Mouse (Mus musculus): ENCODE measurements around the gene Ppp1r12c. TPM values are rescaled to one million over a fixed set of nuclear protein-coding genes. Genes with fewer than 3 reads are reported as not detected.
A peak's percentile ranks its signal among the peaks of the same experiment; 100 is the strongest.

The Ppp1r12c gene
- polyA plus RNA-seq, 2 experiments, result 15.6 to 22.2 TPM

DNA sequence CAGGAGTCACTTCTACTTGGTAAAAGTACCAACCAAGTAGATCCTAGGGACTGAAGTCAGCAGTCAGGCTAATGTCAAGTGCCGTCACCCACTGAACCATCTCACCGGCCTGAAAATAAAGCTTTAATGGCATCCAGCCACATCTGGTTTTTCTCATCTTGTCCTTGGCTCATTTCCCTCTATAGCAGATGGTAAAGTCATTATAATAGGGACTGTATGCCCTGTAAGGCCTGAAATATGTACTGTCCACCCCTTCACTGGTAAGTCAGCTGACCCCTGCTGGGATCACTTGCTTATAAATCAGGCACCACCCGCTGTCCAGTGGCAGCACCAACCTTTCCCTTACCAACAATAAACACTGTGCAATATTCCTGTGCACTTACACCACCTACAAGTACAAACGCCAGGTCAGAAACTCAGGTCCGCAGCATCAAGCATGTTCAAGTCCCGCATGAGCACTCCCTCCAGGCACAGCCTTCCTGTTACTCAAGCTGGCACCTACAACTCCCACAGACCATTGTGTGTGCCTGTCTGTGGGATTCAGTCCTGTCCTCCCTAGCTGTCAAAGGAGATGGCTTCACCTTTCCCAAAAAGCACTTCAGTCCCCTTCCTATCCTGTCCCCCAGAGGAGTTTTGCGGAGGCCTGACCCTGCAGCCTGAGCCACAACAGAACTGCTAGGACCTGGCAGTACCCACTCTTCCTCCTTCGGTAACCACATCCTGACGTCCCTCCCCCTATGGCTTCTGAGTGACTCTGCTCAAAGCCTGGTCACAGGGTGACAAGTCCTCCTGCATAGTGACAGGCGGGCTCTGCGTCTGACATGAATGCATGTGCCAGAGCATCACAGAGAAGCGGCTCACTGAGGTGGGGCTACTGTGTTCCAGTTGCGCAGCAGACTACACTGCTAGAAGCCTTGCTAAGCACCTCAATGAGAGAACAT, 8.9 kb downstream of the Ppp1r12c start:
- H3K36me3 ChIP-seq (replicated peaks; ENCODE audit: control insufficient read depth, insufficient read depth, low read depth), result peaks cover 22% of the 10 kb centered on the region
- DNase-seq (ENCODE audit: low read depth in 3 of 3, low spot score in 3 of 3) (no peak), ATAC-seq (ENCODE audit: insufficient read depth) (0 out of 2 replicates have a peak, but pooled peaks have one; percentile 14)
- H3K27me3 ChIP-seq (ENCODE audit: control insufficient read depth, insufficient read depth, low read length), result no peaks in the 10 kb centered on the region
- no peak overlapping the region for H3K4me3 ChIP-seq (ENCODE audit: insufficient read depth in 1 of 2, low read depth in 2 of 2, low read length in 2 of 2)
- 63% methylated on average over 13 of the region's 13 CpGs for WGBS (ENCODE audit: insufficient replicate concordance)
- no peak overlapping the region for H3K9ac ChIP-seq (replicated peaks)
- no peak overlapping the region for H3K27ac ChIP-seq
- no peak for TF ChIP-seq EP300 (IDR thresholded peaks at IDR 0.05; ENCODE audit: low read depth)
- TF ChIP-seq CTCF (IDR thresholded peaks at IDR 0.05; ENCODE audit: low read depth), result no peak
- no peak overlapping the region for H3K4me2 ChIP-seq (ENCODE audit: low read depth)
- no peaks in the 10 kb centered on the region for H3K9me3 ChIP-seq (ENCODE audit: control insufficient read depth, low read length)
- H3K4me1 ChIP-seq (replicated peaks; ENCODE audit: control insufficient read depth in 2 of 2, insufficient read depth in 2 of 2, low read length in 1 of 2), result peaks cover 13 to 33% of the 10 kb centered on the region in 2 experiments

DNA sequence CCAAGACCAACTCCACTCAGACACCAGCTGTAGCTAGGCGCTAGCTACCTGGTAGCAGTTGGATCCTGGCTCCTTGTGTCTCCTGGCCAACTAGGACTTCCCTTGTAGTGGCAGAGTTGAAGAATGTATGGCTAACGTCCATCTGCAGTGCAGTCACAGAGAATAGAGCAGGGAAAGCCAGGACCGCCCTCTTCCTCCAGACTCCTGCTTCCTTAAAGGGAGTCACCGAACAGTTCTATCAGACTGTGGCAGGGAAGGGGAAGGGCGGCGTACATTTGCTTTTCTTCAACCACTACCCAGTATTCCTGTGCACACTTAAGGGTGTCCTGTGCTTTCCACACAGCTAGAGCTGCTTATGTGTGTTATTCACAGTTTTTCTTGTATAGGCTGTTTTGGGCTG, 10.2 kb downstream of the Ppp1r12c start:
- Histone ChIP-seq H3K36me3 (replicated peaks; ENCODE audit: control insufficient read depth, insufficient read depth, low read depth) (peaks cover 14% of the 10 kb centered on the region), H3K4me3 (ENCODE audit: insufficient read depth in 1 of 2, low read depth in 2 of 2, low read length in 2 of 2) (no peak overlapping the region), H3K4me2 (ENCODE audit: low read depth) (no peak overlapping the region), H3K9ac (replicated peaks) (no peak overlapping the region), H3K9me3 (ENCODE audit: control insufficient read depth, low read length) (no peaks in the 10 kb centered on the region), H3K27me3 (ENCODE audit: control insufficient read depth, insufficient read depth, low read length) (no peaks in the 10 kb centered on the region), H3K4me1 (replicated peaks; ENCODE audit: control insufficient read depth in 2 of 2, insufficient read depth in 2 of 2, low read length in 1 of 2) (peaks cover 13 to 33% of the 10 kb centered on the region in 2 experiments), H3K27ac (no peak overlapping the region)
- TF ChIP-seq EP300 (IDR thresholded peaks at IDR 0.05; ENCODE audit: low read depth) (no peak), CTCF (IDR thresholded peaks at IDR 0.05; ENCODE audit: low read depth) (no peak)
- no peak for DNase-seq (ENCODE audit: low read depth in 3 of 3, low spot score in 3 of 3)
- no peak for ATAC-seq (ENCODE audit: insufficient read depth)
- WGBS (ENCODE audit: insufficient replicate concordance), result 49% methylated on average over 6 of the region's 6 CpGs

DNA sequence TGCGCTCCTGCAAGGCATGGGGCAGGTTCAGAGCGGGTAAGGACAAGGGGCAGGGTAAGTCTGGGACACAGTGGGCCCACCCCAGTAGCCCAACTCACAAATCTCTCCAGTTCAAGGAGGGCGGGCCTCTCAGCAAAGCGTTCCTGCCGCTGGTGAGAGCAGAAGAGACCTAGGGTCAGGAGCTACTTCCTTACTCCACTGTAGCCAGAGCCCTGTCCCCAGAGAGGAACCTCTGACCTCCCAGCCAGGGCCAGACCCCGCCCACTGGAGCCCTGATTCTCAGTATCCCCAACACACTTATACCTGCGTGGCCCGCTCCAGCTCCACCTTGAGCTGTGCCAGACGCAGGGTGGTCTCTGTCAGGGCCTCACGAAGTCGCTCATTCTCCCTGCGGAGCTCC, 19.2 kb downstream of the Ppp1r12c start:
- 78% methylated on average over 12 of the region's 12 CpGs for WGBS (ENCODE audit: insufficient replicate concordance)

DNA sequence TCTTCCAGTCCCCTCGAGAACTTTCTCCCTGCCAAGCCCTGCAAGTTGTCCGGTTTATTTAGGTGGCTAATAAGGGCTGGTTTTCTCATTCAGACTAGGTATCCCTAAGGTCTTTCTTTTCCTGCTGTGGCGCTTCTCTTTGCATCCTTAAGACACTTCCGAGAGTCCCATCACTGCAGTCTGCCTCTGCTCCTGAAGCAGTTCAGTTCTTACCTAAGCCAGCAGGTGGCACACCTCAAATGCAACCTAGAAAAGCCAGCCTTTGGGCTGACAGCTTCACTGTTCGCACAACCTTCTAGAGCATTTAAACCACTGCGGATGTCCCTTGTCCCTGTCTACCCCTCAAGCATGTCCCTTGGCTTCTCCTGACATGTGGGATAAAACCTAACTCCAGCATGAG, 21.8 kb downstream of the Ppp1r12c start:
- Histone ChIP-seq H3K9ac (replicated peaks) (no peak overlapping the region), H3K27me3 (ENCODE audit: control insufficient read depth, insufficient read depth, low read length) (peaks cover 25% of the 10 kb centered on the region), H3K4me3 (ENCODE audit: insufficient read depth in 1 of 2, low read depth in 2 of 2, low read length in 2 of 2) (no peak overlapping the region), H3K9me3 (ENCODE audit: control insufficient read depth, low read length) (no peaks in the 10 kb centered on the region), H3K27ac (no peak overlapping the region), H3K4me1 (replicated peaks; ENCODE audit: control insufficient read depth in 2 of 2, insufficient read depth in 2 of 2, low read length in 1 of 2) (no peaks in the 10 kb centered on the region), H3K36me3 (replicated peaks; ENCODE audit: control insufficient read depth, insufficient read depth, low read depth) (peaks cover 20% of the 10 kb centered on the region), H3K4me2 (ENCODE audit: low read depth) (no peak overlapping the region)
- TF ChIP-seq CTCF (IDR thresholded peaks at IDR 0.05; ENCODE audit: low read depth), result peak; percentile 75
- no peak for TF ChIP-seq EP300 (IDR thresholded peaks at IDR 0.05; ENCODE audit: low read depth)
- 46% methylated on average over 6 of the region's 6 CpGs for WGBS (ENCODE audit: insufficient replicate concordance)
- no peak for ATAC-seq (ENCODE audit: insufficient read depth)
- DNase-seq (ENCODE audit: low read depth in 3 of 3, low spot score in 3 of 3), result no peak

More for the DNA sequence above, 19.2 kb downstream of the Ppp1r12c start:
- Histone ChIP-seq H3K27ac (no peak overlapping the region), H3K9me3 (ENCODE audit: control insufficient read depth, low read length) (no peaks in the 10 kb centered on the region), H3K36me3 (replicated peaks; ENCODE audit: control insufficient read depth, insufficient read depth, low read depth) (peaks cover 20% of the 10 kb centered on the region), H3K4me1 (replicated peaks; ENCODE audit: control insufficient read depth in 2 of 2, insufficient read depth in 2 of 2, low read length in 1 of 2) (no peaks in the 10 kb centered on the region), H3K9ac (replicated peaks) (no peak overlapping the region), H3K4me2 (ENCODE audit: low read depth) (no peak overlapping the region), H3K27me3 (ENCODE audit: control insufficient read depth, insufficient read depth, low read length) (peaks cover 23% of the 10 kb centered on the region), H3K4me3 (ENCODE audit: insufficient read depth in 1 of 2, low read depth in 2 of 2, low read length in 2 of 2) (no peak overlapping the region)
- DNase-seq (ENCODE audit: low read depth in 3 of 3, low spot score in 3 of 3) (no peak), ATAC-seq (ENCODE audit: insufficient read depth) (no peak)
- TF ChIP-seq EP300 (IDR thresholded peaks at IDR 0.05; ENCODE audit: low read depth), result no peak
- no peak for TF ChIP-seq CTCF (IDR thresholded peaks at IDR 0.05; ENCODE audit: low read depth)

DNA sequence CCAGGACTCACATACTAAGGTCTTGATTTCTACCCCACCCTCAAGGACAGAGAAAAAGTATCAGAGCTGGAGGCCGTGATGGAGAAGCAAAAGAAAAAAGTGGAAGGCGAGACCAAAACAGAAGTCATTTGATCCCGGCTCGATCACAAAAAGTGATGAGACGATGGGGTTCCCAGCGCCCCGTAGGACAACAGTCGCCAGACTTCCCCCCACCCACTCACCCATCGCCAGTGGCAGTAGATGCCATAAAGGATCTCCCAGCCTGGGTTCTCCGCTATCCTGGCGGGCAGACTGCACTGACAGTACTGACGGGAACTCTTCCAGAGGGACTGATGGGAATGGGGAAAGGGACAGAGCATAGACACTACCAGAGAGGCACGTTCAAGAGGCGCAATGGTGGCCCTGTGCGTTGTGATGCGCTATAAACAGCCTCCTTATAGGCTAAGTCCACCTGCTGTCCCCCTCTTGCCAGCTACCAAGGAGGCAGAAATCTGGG, 22.6 kb downstream of the Ppp1r12c start:
- 7% methylated on average over 16 of the region's 16 CpGs for WGBS (ENCODE audit: insufficient replicate concordance)
- no peak overlapping the region for H3K9ac ChIP-seq (replicated peaks)

More for the DNA sequence above, 22.6 kb downstream of the Ppp1r12c start:
- H3K9me3 ChIP-seq (ENCODE audit: control insufficient read depth, low read length), result no peaks in the 10 kb centered on the region
- H3K27me3 ChIP-seq (ENCODE audit: control insufficient read depth, insufficient read depth, low read length), result peaks cover 29% of the 10 kb centered on the region
- peaks cover 16% of the 10 kb centered on the region for H3K36me3 ChIP-seq (replicated peaks; ENCODE audit: control insufficient read depth, insufficient read depth, low read depth)
- peak overlapping the region in 1 of 2 experiments; percentile 26; a peak in 2 of 4 replicates for H3K4me3 ChIP-seq (ENCODE audit: insufficient read depth in 1 of 2, low read depth in 2 of 2, low read length in 2 of 2)
- no peak overlapping the region for H3K27ac ChIP-seq
- H3K4me2 ChIP-seq (ENCODE audit: low read depth), result peak overlapping the region; percentile 58
- ATAC-seq (ENCODE audit: insufficient read depth), result no peak
- no peak for DNase-seq (ENCODE audit: low read depth in 3 of 3, low spot score in 3 of 3)
- H3K4me1 ChIP-seq (replicated peaks; ENCODE audit: control insufficient read depth in 2 of 2, insufficient read depth in 2 of 2, low read length in 1 of 2), result no peaks in the 10 kb centered on the region
- no peak for TF ChIP-seq EP300 (IDR thresholded peaks at IDR 0.05; ENCODE audit: low read depth)
- TF ChIP-seq CTCF (IDR thresholded peaks at IDR 0.05; ENCODE audit: low read depth), result no peak
